Mouse (Mus musculus) layer of hippocampus, adult 2 months (tissue): Measurements from ENCODE around the gene Mon2. TPM values are rescaled to one million over a fixed set of nuclear protein-coding genes. Genes with fewer than 3 reads are reported as not detected.
A peak's percentile ranks its signal among the peaks of the same experiment; 100 is the strongest.

ENCODE experiments used
- DNase-seq, 2 experiments: peaks; one replicate each; pipeline ENCODE4 v3.0.0; 2022; ENCODE audit warnings: low spot score in 2 of 2
- H3K27ac ChIP-seq: fragments of 200-600 bp; 2 replicates; pipeline ENCODE4 v1.8.1; 2022
- H3K4me3 ChIP-seq: fragments of 200-600 bp; 2 replicates; pipeline ENCODE4 v1.8.1; 2022; ENCODE audit warnings: mild to moderate bottlenecking
- CTCF ChIP-seq: fragments of 200-600 bp; conservative IDR thresholded peaks from 2 replicates; pipeline ENCODE4 v1.8.1; 2022; ENCODE audit warnings: antibody characterized with exemption, mild to moderate bottlenecking, moderate library complexity
- total RNA-seq, 2 experiments: library from RNA; stranded (reverse); gene quantifications; 2 replicates each; pipeline ENCODE4 v1.2.3; 2021

Gene Mon2
- total RNA-seq, 2 experiments from 2014 or later, result 101 TPM

- peak; percentile 82 for TF ChIP-seq CTCF
- DNase-seq, result peak; percentile 49 to 57
- Histone ChIP-seq H3K27ac (no peak overlapping the region), H3K4me3 (no peak overlapping the region)
Measured at GRCm38 (mm10) chr10:123091737-123092136, 15.4 kb upstream of the Mon2 start.

- DNase-seq, result no peak
- no peak overlapping the region for H3K27ac ChIP-seq
- no peak for TF ChIP-seq CTCF
- H3K4me3 ChIP-seq, result no peak overlapping the region
Measured at GRCm38 (mm10) chr10:123089425-123089930, 13.2 kb upstream of the Mon2 start.

- Histone ChIP-seq H3K27ac (no peak overlapping the region), H3K4me3 (no peak overlapping the region)
- no peak for DNase-seq
- no peak for TF ChIP-seq CTCF
Measured at GRCm38 (mm10) chr10:123086847-123087246, 10.5 kb upstream of the Mon2 start.

GRCm38 (mm10) chr10:123084900-123085641 lies 8.8 kb upstream of the Mon2 start:
- no peak for DNase-seq
- no peak for TF ChIP-seq CTCF
- peak overlapping the region; percentile 73 for H3K27ac ChIP-seq
- no peak overlapping the region for H3K4me3 ChIP-seq

- TF ChIP-seq CTCF, result no peak
- Histone ChIP-seq H3K27ac (peak overlapping the region; percentile 73), H3K4me3 (no peak overlapping the region)
- DNase-seq, result no peak
Measured at GRCm38 (mm10) chr10:123084307-123084706, 8.0 kb upstream of the Mon2 start.

GRCm38 (mm10) chr10:123075751-123076242 lies 508 bp downstream of the Mon2 start:
- H3K4me3 ChIP-seq, result peak overlapping the region; percentile 77
- DNase-seq, result no peak
- H3K27ac ChIP-seq, result peak overlapping the region; percentile 93
- TF ChIP-seq CTCF, result no peak

GRCm38 (mm10) chr10:123071997-123072396 lies 4.3 kb downstream of the Mon2 start:
- TF ChIP-seq CTCF, result no peak
- no peak for DNase-seq
- Histone ChIP-seq H3K27ac (no peak overlapping the region), H3K4me3 (no peak overlapping the region)

- no peak overlapping the region for H3K4me3 ChIP-seq
- H3K27ac ChIP-seq, result no peak overlapping the region
- no peak for TF ChIP-seq CTCF
- no peak for DNase-seq
Measured at GRCm38 (mm10) chr10:123063021-123063420, 13.3 kb downstream of the Mon2 start.

- no peak for TF ChIP-seq CTCF
- no peak for DNase-seq
- Histone ChIP-seq H3K27ac (peak overlapping the region; percentile 10; the same call in 1 of the 2 replicates), H3K4me3 (no peak overlapping the region)
Measured at GRCm38 (mm10) chr10:123060831-123061230, 15.5 kb downstream of the Mon2 start.

GRCm38 (mm10) chr10:123057082-123057481 lies 19.2 kb downstream of the Mon2 start:
- Histone ChIP-seq H3K4me3 (no peak overlapping the region), H3K27ac (no peak overlapping the region)
- peak; percentile 68 for TF ChIP-seq CTCF
- no peak for DNase-seq

GRCm38 (mm10) chr10:123056463-123056862 lies 19.8 kb downstream of the Mon2 start:
- no peak for TF ChIP-seq CTCF
- Histone ChIP-seq H3K27ac (no peak overlapping the region), H3K4me3 (no peak overlapping the region)
- DNase-seq, result no peak

- Histone ChIP-seq H3K4me3 (no peak overlapping the region), H3K27ac (no peak overlapping the region; the same call in 1 of the 2 replicates)
- no peak for DNase-seq
- TF ChIP-seq CTCF, result no peak
Measured at GRCm38 (mm10) chr10:123055205-123056000, 20.9 kb downstream of the Mon2 start.

- no peak for DNase-seq
- Histone ChIP-seq H3K4me3 (no peak overlapping the region), H3K27ac (no peak overlapping the region)
- TF ChIP-seq CTCF, result no peak
Measured at GRCm38 (mm10) chr10:123053557-123053956, 22.7 kb downstream of the Mon2 start.
